Mouse (Mus musculus): ENCODE results near the gene Fkbp8. TPM values are rescaled to one million over a fixed set of nuclear protein-coding genes. Genes with fewer than 3 reads are reported as not detected.
A peak's percentile ranks its signal among the peaks of the same experiment; 100 is the strongest.

The Fkbp8 gene
- polyA plus RNA-seq, 1 experiment from 2014 or later, result 358 TPM

DNA sequence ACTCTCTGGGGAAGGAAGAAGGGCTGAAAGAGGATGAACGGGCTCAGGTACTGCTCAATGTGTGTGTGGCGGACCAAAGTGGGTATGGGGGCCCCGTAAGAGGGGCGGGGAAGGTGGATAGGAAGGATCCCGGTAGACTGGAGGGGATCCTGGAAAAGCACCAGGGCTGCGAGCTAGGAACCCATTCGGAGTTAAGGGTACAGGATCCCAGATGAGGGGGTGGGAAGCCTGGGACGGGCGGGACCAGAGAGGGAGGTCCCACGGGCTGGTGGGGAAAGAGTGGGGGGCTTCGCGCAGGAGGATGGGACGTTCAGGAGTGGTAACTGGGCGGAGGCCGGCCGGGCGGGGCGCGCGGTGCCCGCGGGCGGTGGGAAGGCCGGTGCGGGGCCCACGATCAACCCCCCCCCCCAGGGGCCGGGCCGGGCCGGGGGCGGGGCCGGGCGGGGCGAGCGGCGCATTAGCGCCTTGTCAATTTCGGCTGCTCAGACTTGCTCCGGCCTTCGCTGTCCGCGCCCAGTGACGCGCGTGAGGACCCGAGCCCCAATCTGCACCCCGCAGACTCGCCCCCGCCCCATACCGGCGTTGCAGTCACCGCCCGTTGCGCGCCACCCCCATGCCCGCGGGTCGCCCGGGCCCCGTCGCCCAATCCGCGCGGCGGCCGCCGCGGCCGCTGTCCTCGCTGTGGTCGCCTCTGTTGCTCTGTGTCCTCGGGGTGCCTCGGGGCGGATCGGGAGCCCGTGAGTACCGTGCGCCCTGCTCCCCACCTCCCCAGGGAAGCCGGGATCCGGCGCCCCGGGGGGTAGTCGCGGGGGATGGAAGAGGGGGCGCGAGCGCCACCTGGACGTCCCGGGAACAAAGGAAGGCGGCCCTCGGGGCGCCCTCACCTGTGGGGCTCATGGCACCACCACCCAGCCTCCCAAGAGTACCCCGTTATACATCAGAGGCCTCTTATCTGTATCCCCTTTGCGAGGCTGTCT is 34.6 kb upstream of the Fkbp8 start, which contains the start of gene Crlf1:
TSS of gene Crlf1 (plus strand) at position 495 of the 977 bp plus-strand sequence.
- ATAC-seq (ENCODE audit: low read depth), result no peak
- peak within 1 kb of the TSS; percentile 59 for H3K4me2 ChIP-seq
- H3K4me1 ChIP-seq (replicated peaks), result peaks cover 69% of the 10 kb centered on the region

DNA sequence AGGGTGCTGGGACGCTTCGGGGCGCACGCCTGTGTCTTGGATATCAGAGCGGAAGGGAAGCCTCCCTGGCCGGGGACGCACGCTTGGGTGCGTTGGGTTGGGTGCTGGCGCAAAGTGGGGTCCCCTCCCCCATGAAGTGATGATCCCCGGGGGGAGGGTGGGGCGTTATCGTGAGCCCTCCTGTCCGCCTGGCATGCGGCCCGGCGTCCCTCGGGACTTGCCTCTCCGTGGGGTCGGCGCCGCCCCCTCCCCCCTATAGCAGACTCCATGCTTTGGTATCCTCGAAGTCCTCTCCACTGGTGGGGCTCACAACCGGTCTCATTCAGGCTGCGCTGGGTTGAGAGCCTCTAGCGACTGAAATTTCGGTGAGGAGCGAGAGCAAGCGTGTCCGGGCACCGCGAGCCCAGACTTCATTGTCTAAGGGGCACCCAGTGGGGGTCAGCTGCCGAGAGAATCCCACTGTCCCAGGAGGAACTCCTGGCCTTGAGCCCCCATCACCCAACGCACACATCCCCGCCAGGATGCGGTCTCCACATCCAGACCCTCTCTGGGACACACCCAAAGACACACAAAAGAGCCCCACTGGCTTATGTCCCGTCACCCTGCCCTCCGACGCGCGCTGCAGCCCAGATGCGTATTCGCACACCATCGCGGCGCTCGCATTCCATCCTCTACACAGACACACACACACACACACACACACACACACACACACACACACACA is 33.7 kb upstream of the Fkbp8 start:
- no peak overlapping the region for H3K27ac ChIP-seq (replicated peaks)
- 0 out of 2 replicates have a peak overlapping the region, but pooled peaks have one; percentile 64 for H3K9ac ChIP-seq
- no peaks in the 10 kb centered on the region for H3K9me3 ChIP-seq
- peak overlapping the region; percentile 34 for H3K4me3 ChIP-seq
- H3K4me2 ChIP-seq, result peak overlapping the region; percentile 59
- 2% methylated on average over 47 of the region's 47 CpGs for WGBS
- no peak for ATAC-seq (ENCODE audit: low read depth)
- H3K4me1 ChIP-seq (replicated peaks), result peaks cover 61% of the 10 kb centered on the region
- H3K36me3 ChIP-seq, result no peaks in the 10 kb centered on the region
- peaks cover 100% of the 10 kb centered on the region for H3K27me3 ChIP-seq

More for the DNA sequence above, 34.6 kb upstream of the Fkbp8 start, which contains the start of gene Crlf1:
- Histone ChIP-seq H3K9me3 (no peaks in the 10 kb centered on the region), H3K4me3 (peak within 1 kb of the TSS; percentile 34), H3K9ac (peak within 1 kb of the TSS; percentile 64), H3K27me3 (peaks cover 100% of the 10 kb centered on the region), H3K27ac (replicated peaks) (no peak within 1 kb of the TSS), H3K36me3 (no peaks in the 10 kb centered on the region)
- WGBS, result under 1% methylated on average over 61 of the region's 93 CpGs

GRCm38 (mm10) chr8:70494416-70494945 is 33.0 kb upstream of the Fkbp8 start:
- no peak for ATAC-seq (ENCODE audit: low read depth)

DNA sequence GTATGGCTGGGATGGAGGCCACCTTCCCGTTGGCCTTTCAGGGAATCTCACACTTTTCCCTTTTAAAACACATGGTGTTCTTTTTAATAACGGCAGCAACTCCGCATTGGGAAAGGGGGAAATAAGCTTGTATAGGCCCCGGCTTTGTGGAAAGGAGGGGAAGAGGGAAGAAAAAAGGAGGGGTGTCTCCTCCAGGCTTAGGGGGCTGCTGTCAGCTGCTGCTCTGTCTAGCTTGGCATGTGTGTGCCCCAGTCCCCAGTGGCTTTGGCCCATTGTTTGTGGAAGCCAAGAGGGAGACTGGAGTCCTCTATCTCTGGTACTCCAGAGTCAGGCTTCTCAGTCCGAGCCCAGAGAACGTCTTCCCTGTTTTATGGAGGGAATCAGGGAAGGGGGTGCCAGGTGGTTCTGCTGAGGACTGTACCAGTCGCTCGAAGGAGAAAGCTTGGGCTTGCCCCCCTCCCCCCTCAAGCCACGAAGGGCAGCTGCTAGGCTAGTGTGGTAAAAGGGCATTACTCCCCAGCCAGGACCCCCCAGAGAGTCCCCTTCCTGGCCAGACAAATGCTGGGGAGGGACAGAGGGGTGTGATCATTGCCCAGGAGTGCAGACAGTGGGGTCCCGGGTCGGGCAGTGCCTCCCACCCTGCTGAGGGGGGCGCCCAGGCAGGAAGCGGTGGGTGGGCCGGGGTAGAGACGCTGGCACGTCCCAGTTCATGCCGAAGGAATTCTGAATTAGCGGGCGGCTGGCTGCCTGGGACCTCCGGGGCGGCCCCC is 32.3 kb upstream of the Fkbp8 start:
- Histone ChIP-seq H3K4me2 (peak overlapping the region; percentile 24; the same call in 1 of the 2 replicates), H3K27ac (replicated peaks) (no peak overlapping the region), H3K4me3 (peak overlapping the region; percentile 14; the same call in 1 of the 2 replicates), H3K4me1 (replicated peaks) (peaks cover 49% of the 10 kb centered on the region), H3K9ac (peak overlapping the region; percentile 47), H3K36me3 (no peaks in the 10 kb centered on the region), H3K27me3 (peaks cover 100% of the 10 kb centered on the region), H3K9me3 (no peaks in the 10 kb centered on the region)
- 1% methylated on average over 20 of the region's 21 CpGs for WGBS
- ATAC-seq (ENCODE audit: low read depth), result peak; percentile 2; the same call in 1 of the 2 replicates

More at GRCm38 (mm10) chr8:70494416-70494945, 33.0 kb upstream of the Fkbp8 start:
- Histone ChIP-seq H3K27ac (replicated peaks) (no peak overlapping the region), H3K4me2 (peak overlapping the region; percentile 59), H3K4me3 (no peak overlapping the region), H3K36me3 (no peaks in the 10 kb centered on the region), H3K4me1 (replicated peaks) (peaks cover 55% of the 10 kb centered on the region), H3K9ac (no peak overlapping the region), H3K27me3 (peaks cover 100% of the 10 kb centered on the region), H3K9me3 (no peaks in the 10 kb centered on the region)
- 1% methylated on average over 28 of the region's 28 CpGs for WGBS

- H3K9ac ChIP-seq, result peak overlapping the region; percentile 47
- peak overlapping the region; percentile 14; the same call in 1 of the 2 replicates for H3K4me3 ChIP-seq
- H3K27me3 ChIP-seq, result peaks cover 100% of the 10 kb centered on the region
Measured at GRCm38 (mm10) chr8:70495771-70496062, 31.8 kb upstream of the Fkbp8 start.

GRCm38 (mm10) chr8:70500386-70501301 is 26.9 kb upstream of the Fkbp8 start:
- Histone ChIP-seq H3K36me3 (no peaks in the 10 kb centered on the region), H3K4me2 (peak overlapping the region; percentile 28), H3K9ac (no peak overlapping the region), H3K9me3 (no peaks in the 10 kb centered on the region), H3K27ac (replicated peaks) (no peak overlapping the region), H3K4me3 (0 out of 2 replicates have a peak overlapping the region, but pooled peaks have one; percentile 10), H3K4me1 (replicated peaks) (peaks cover 51% of the 10 kb centered on the region), H3K27me3 (peaks cover 86% of the 10 kb centered on the region)
- WGBS, result 9% methylated on average over 39 of the region's 39 CpGs
- ATAC-seq (ENCODE audit: low read depth), result no peak

More at GRCm38 (mm10) chr8:70495771-70496062, 31.8 kb upstream of the Fkbp8 start:
- ATAC-seq (ENCODE audit: low read depth), result no peak
- Histone ChIP-seq H3K4me2 (peak overlapping the region; percentile 24; the same call in 1 of the 2 replicates), H3K9me3 (no peaks in the 10 kb centered on the region), H3K4me1 (replicated peaks) (peaks cover 49% of the 10 kb centered on the region), H3K27ac (replicated peaks) (no peak overlapping the region), H3K36me3 (no peaks in the 10 kb centered on the region)
- WGBS, result 5% methylated on average over 12 of the region's 12 CpGs

DNA sequence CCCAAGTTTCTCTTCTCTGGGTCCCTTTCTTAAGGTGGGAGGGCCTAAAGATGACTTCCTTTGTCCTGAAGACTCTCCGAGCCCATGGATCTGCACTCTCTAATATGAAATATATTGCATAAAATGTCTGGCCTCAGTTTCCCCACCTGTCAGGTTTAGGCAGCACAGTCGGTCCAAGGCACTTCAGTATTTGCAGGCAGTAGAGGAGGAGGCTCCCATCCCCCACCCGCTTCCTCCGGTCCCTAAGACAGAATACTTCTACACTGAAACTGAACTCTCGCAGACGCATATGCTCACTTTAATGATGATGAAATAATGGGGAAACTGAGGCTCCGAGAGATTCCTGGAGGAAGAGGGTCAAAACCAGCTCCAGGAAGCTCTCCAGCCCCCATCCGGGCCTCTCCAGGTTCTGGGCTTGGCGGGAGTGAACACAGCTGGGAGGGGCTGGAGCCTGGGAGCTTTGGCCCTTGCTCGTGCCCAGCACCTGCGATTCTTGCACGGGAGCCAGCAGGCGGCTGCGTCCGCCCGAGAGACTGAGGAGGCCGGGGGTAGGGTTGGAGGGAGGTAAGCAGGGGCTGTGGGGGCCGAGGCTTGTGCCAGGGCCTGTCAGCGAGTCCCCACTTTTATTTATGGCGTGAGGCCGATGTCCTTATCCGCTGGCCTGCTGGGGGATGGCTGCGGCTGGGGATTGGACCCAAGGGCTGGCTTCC is 25.5 kb upstream of the Fkbp8 start:
- peaks cover 57% of the 10 kb centered on the region for H3K4me1 ChIP-seq (replicated peaks)
- peak overlapping the region; percentile 13; the same call in 1 of the 2 replicates for H3K9ac ChIP-seq
- peaks cover 2% of the 10 kb centered on the region for H3K36me3 ChIP-seq
- no peak overlapping the region for H3K27ac ChIP-seq (replicated peaks)
- no peak for ATAC-seq (ENCODE audit: low read depth)
- H3K4me2 ChIP-seq, result peak overlapping the region; percentile 0; the same call in 1 of the 2 replicates
- no peaks in the 10 kb centered on the region for H3K9me3 ChIP-seq
- WGBS, result 8% methylated on average over 23 of the region's 23 CpGs
- no peak overlapping the region for H3K4me3 ChIP-seq
- H3K27me3 ChIP-seq, result peaks cover 72% of the 10 kb centered on the region

- Histone ChIP-seq H3K4me1 (replicated peaks) (peaks cover 59% of the 10 kb centered on the region), H3K27me3 (peaks cover 67% of the 10 kb centered on the region), H3K27ac (replicated peaks) (no peak overlapping the region), H3K9me3 (no peaks in the 10 kb centered on the region), H3K9ac (0 out of 2 replicates have a peak overlapping the region, but pooled peaks have one; percentile 13), H3K4me3 (no peak overlapping the region), H3K36me3 (peaks cover 8% of the 10 kb centered on the region), H3K4me2 (peak overlapping the region; percentile 0; the same call in 1 of the 2 replicates)
- no peak for ATAC-seq (ENCODE audit: low read depth)
- WGBS, result 33% methylated on average over 12 of the region's 12 CpGs
Measured at GRCm38 (mm10) chr8:70502540-70502939, 25.0 kb upstream of the Fkbp8 start.

DNA sequence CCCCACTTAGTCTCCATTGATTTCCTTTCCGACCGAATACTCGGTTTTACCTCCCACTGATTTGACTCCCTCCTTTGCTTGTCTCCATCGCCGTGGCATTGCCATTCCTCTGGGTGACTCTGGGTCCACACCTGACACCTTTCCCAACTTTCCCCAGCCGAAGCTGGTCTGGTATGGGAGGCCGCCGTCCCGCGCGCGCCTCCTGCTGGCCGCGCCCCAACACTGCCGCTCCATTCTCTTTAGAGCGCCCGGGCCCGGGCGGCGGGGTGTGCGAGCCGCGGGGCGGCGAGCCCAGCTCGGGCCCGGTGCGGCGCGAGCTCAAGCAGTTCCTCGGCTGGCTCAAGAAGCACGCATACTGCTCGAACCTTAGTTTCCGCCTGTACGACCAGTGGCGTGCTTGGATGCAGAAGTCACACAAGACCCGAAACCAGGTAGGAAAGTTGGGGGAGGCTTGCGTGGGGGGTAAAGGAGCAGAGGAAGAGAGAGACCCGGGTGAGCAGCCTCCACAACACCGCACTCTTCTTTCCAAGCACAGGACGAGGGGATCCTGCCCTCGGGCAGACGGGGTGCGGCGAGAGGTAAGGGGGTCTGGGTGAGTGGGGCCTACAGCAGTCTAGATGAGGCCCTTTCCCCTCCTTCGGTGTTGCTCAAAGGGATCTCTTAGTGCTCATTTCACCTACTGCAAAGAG is 24.3 kb upstream of the Fkbp8 start:
- H3K27me3 ChIP-seq, result peaks cover 60% of the 10 kb centered on the region
- 13% methylated on average over 46 of the region's 46 CpGs for WGBS
- ATAC-seq (ENCODE audit: low read depth), result no peak
- H3K27ac ChIP-seq (replicated peaks), result no peak overlapping the region
- peak overlapping the region; percentile 2; the same call in 1 of the 2 replicates for H3K4me2 ChIP-seq
- H3K36me3 ChIP-seq, result peaks cover 13% of the 10 kb centered on the region
- no peak overlapping the region for H3K4me3 ChIP-seq
- no peaks in the 10 kb centered on the region for H3K9me3 ChIP-seq
- peaks cover 59% of the 10 kb centered on the region for H3K4me1 ChIP-seq (replicated peaks)
- H3K9ac ChIP-seq, result 0 out of 2 replicates have a peak overlapping the region, but pooled peaks have one; percentile 4

Data from neural tube, embryonic 13.5 days (tissue).